ENCODE assay signal across 8 mouse cellular contexts in the genomic region with DNA sequence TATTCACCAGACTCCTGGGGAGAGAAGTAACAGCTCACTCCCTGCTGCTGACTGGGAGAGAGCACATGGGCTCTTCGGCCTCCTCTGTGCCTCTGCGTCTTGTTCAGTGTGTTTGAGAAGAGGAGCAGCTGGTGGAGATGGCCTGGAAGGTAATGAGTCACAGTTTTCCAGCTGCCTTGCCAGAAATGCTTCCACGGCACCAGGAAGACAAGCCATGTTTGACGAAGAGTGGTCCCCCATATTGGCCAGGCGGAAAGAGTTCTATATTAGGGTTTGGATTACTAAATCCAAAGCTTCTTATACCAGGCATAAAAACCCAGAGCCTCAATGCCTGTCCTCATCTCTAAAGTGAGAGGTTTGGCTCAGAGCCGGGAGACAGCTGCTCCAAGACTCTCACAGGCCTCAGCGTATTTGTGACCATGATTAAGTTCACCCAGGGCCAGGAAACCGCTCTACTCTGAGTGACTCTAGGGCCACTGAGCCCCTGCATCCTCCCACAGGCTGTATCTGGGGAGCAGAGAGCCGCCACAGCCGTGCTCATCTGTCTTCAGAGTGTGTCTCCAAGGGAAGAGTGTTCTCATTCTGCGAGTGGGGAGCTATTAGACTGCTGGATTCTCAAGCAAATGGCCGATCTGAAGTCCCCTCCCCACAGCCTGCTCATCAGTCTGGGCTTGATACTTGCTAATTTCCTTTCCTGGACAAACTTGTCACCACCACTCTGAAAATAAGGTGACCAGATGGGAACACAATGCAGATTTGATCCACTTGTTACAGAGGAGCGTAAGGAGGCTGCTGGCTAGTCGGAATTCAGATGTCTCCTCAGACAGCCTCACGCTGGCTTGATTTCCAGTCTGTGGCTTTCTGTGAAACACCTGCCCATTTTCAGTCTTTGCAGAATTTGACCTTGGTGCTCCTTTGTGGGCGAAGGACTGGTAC.
DNase-seq lines count a peak whose midpoint lies in the region; ATAC-seq and TF ChIP-seq lines count a peak whose summit lies in the region.
"Had no signal": no experiment of that assay in that cellular context is flagged by ENCODE, and none has a peak within 500 bp of the region (broad histone marks: within the 10 kb centered on the region; RNA-seq: fewer than 3 reads in every experiment).

No protein-coding gene starts in this region.

- no peak overlapping the region for H3K9ac ChIP-seq in intestine, embryonic 16.5 days (ENCODE audit: low read depth, low read length)
- H3K9ac ChIP-seq: limb, embryonic 13.5 days had no signal

- no peak for TF ChIP-seq POLR2A in myocyte (IDR thresholded peaks at IDR 0.05; ENCODE audit: insufficient read length, low read depth)

- 61% methylated on average over 16 of the region's 16 CpGs for WGBS in intestine, embryonic 16.5 days

- H3ac ChIP-seq in myocyte (ENCODE audit: control insufficient read depth, insufficient read length) = no peak overlapping the region

- no peak for ATAC-seq in intestine, embryonic 16.5 days

- no peaks in the 10 kb centered on the region for H3K4me1 ChIP-seq in intestine, embryonic 16.5 days (ENCODE audit: control insufficient read depth, insufficient read depth, low read length)
- H3K4me1 ChIP-seq: limb, embryonic 13.5 days had no signal

- no peaks in the 10 kb centered on the region for H3K79me2 ChIP-seq in myocyte (ENCODE audit: control insufficient read depth, insufficient read depth)

- no peaks in the 10 kb centered on the region for H3K9me3 ChIP-seq in intestine, embryonic 16.5 days (ENCODE audit: control insufficient read depth, low read length)
- H3K9me3 ChIP-seq: limb, embryonic 13.5 days had no signal

- H3K4me3 ChIP-seq in intestine, embryonic 16.5 days (ENCODE audit: low read length) = no peak overlapping the region
- H3K4me3 ChIP-seq in myocyte = no peak overlapping the region
- H3K4me3 ChIP-seq: limb, embryonic 13.5 days had no signal

- H3K27ac ChIP-seq in intestine, embryonic 16.5 days (ENCODE audit: low read length) = 0 out of 2 replicates have a peak overlapping the region, but pooled peaks have one; percentile 21
- H3K27ac ChIP-seq: limb, embryonic 13.5 days had no signal

- no peak overlapping the region for H3K4me2 ChIP-seq in intestine, embryonic 16.5 days (ENCODE audit: low read depth, low read length)
- peak overlapping the region; percentile 19 for H3K4me2 ChIP-seq in myocyte (ENCODE audit: low read depth)
- H3K4me2 ChIP-seq: limb, embryonic 13.5 days had no signal

- no peaks in the 10 kb centered on the region for H3K36me3 ChIP-seq in intestine, embryonic 16.5 days (ENCODE audit: control insufficient read depth, insufficient read depth, low read length)
- no peaks in the 10 kb centered on the region for H3K36me3 ChIP-seq in myocyte (ENCODE audit: control insufficient read depth, insufficient read depth)
- H3K36me3 ChIP-seq: limb, embryonic 13.5 days had no signal

- peak; percentile 35 for DNase-seq in urinary bladder, postnatal 25 days (ENCODE audit: low spot score)
- no peak for DNase-seq in urinary bladder, adult 2 months (ENCODE audit: low spot score)
- DNase-seq in frontal cortex, postnatal 14 days (ENCODE audit: low spot score in 2 of 2) = peak; percentile 50 to 54
- no peak for DNase-seq in spleen, adult 18-20 months
- no peak for DNase-seq in adrenal gland, postnatal 25 days

- no peaks in the 10 kb centered on the region for H3K27me3 ChIP-seq in intestine, embryonic 16.5 days (replicated peaks; ENCODE audit: control insufficient read depth, insufficient read depth, low read length)
- H3K27me3 ChIP-seq in myocyte (ENCODE audit: control insufficient read depth, insufficient read depth, insufficient read length) = no peaks in the 10 kb centered on the region
- H3K27me3 ChIP-seq: limb, embryonic 13.5 days had no signal

TF ChIP-seq in myocyte, 11 proteins besides CTCF, POLR2A, EP300 and RAD21:
- TF ChIP-seq MYOD1 (IDR thresholded peaks at IDR 0.05; ENCODE audit: control insufficient read depth in 1 of 3, insufficient read length in 2 of 3, low read depth in 2 of 3) (peak in 2 of 3 experiments; percentile 51 to 71), MAX (IDR thresholded peaks at IDR 0.05; ENCODE audit: low read depth) (no peak), REST (IDR thresholded peaks at IDR 0.05; ENCODE audit: insufficient read depth, insufficient read length) (no peak), TCF3 (IDR thresholded peaks at IDR 0.05; ENCODE audit: insufficient read length, low read depth) (no peak), MYOG (IDR thresholded peaks at IDR 0.05; ENCODE audit: control insufficient read depth in 1 of 3, insufficient read depth in 1 of 3, insufficient read length in 2 of 3, low read depth in 2 of 3) (peak in 2 of 3 experiments; percentile 43 to 58), USF1 (IDR thresholded peaks at IDR 0.05; ENCODE audit: low read depth) (no peak), CEBPB (IDR thresholded peaks at IDR 0.05; ENCODE audit: insufficient read depth, poor library complexity, severe bottlenecking) (no peak), TCF12 (IDR thresholded peaks at IDR 0.05; ENCODE audit: insufficient read depth, poor library complexity, severe bottlenecking) (peak; percentile 2), POLR2AphosphoS2 (IDR thresholded peaks at IDR 0.05; ENCODE audit: insufficient read length, low read depth) (no peak)

Comparison
In these comparisons a context has a peak if more than half of its experiments do, and no peak if none do; other contexts are left out.
1. DNase-seq: peak in urinary bladder, postnatal 25 days (single experiment) and frontal cortex, postnatal 14 days (2 of 2); none in urinary bladder, adult 2 months (single experiment), spleen, adult 18-20 months (0 of 2) and adrenal gland, postnatal 25 days (single experiment).